Mouse (Mus musculus): ENCODE results near the gene Tssk6.

The Tssk6 gene

GRCm38 (mm10) chr8:69887289-69888243, 14.4 kb upstream of the Tssk6 start, which contains the start of gene Cilp2:
Gene Cilp2 (minus strand): TSS chr8:69887687.
- DNase-seq: peak; percentile 61

DNA sequence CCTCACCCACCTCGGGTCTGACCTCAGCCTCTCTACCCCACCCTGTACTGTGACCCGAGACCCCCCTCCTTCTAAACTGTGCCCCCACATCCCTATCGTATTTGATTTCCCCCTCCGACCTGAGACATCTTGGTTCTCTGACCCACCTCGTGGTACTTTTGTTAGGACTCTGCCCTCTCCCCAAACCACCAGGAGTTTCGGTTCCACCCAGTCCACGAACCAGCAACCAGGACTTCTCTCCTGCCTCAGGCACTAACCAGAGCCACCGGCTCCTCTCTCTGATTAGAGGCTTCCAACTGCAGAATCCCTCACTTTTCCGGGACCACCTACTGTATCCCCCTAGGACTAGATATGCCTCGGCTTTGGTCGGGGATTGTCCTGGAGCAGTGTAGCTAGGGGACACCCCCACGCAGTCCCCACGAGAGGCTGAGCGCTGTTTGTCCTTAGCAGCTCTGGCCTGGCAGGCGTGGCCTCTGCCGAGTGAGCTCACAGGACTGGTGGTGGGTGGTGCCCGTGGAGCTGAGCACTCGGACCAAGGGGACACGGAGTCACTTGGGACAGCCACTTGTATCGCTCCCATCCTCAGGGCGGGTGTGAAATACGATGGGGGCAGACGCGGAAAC, 13.6 kb upstream of the Tssk6 start:
- peak; percentile 34 for DNase-seq

- DNase-seq: peak; percentile 44
Measured at GRCm38 (mm10) chr8:69888902-69889301, 13.1 kb upstream of the Tssk6 start.

GRCm38 (mm10) chr8:69890813-69891241, 11.2 kb upstream of the Tssk6 start:
- peak; percentile 73 for DNase-seq

- DNase-seq: peak; percentile 75
Measured at GRCm38 (mm10) chr8:69893863-69894262, 8.1 kb upstream of the Tssk6 start.

DNA sequence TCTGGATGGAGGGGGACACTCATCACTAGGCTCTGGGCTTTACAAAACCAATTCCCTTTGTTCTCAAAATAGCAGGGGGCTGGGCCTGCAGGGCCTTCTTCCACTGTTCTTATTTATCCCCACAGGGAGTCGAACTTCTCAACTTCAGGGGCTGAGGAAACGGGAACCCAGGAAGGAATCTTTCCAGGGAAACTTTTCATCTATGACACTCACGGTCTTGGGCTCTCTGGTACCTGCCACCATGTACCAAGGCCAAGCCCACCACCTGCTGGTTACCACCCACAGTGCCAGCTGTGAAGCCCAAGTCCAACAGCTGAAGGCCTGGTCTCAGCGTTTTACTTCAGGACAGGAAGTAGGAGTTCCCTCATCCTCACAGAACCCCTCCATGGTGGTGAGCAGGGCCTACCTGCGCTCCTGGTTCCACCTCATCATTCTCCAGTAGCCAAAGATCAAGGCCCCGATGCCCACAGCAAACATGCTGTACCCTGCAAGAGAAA, 7.1 kb upstream of the Tssk6 start:
- DNase-seq: no peak

DNA sequence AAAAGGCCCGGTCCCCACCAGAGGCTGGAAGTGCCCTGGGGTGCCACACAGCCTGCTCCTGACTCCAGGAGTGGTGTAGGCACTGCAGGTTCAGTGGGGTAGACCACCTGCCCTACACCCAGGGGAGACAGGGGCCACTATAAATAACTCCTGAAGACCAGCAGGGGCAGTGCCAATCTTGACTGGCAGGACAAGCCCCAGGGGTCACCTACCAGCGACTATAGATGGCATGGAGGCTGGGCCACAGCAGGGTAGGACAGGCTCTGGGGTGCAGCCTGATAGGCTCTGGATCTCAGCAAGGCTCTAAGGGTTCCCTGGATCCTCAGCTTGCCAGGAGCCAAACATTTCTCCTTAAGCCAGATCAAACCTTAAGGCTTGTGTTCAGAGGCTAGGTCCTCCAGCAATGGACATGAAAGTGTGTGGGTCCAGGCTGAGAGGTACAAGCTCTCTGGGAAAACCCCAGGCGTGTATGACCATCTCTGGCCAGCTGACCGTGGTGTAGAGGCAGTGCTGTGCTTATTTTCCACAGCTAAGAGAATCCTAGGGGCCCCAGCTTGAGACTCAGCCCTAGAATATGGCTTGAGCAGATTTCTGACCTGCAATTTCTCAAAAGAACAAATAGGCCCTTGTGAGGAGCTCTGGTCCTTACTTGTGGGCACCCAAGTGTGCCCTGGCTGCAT, 6.1 kb upstream of the Tssk6 start:
- DNase-seq: no peak

- DNase-seq: peak; percentile 9
Measured at GRCm38 (mm10) chr8:69897857-69898256, 4.1 kb upstream of the Tssk6 start.

- DNase-seq: no peak
Measured at GRCm38 (mm10) chr8:69899876-69900275, 2.1 kb upstream of the Tssk6 start.

GRCm38 (mm10) chr8:69900895-69901451, 1.0 kb upstream of the Tssk6 start:
- DNase-seq: no peak

- peak; percentile 98 for DNase-seq
Measured at GRCm38 (mm10) chr8:69901484-69902162, 361 bp upstream of the Tssk6 start.

- peak; percentile 99 for DNase-seq
Measured at GRCm38 (mm10) chr8:69903063-69903542, 1.1 kb downstream of the Tssk6 start.

- no peak for DNase-seq
Measured at GRCm38 (mm10) chr8:69904096-69904495, 2.1 kb downstream of the Tssk6 start.

- no peak for DNase-seq
Measured at GRCm38 (mm10) chr8:69906260-69906659, 4.3 kb downstream of the Tssk6 start.

- DNase-seq: no peak
Measured at GRCm38 (mm10) chr8:69907106-69907505, 5.1 kb downstream of the Tssk6 start.

- no peak for DNase-seq
Measured at GRCm38 (mm10) chr8:69911917-69912316, 9.9 kb downstream of the Tssk6 start.

- no peak for DNase-seq
Measured at GRCm38 (mm10) chr8:69912478-69913074, 10.6 kb downstream of the Tssk6 start.

- DNase-seq: no peak
Measured at GRCm38 (mm10) chr8:69914526-69914925, 12.5 kb downstream of the Tssk6 start.

GRCm38 (mm10) chr8:69915748-69916147, 13.8 kb downstream of the Tssk6 start:
- no peak for DNase-seq

DNA sequence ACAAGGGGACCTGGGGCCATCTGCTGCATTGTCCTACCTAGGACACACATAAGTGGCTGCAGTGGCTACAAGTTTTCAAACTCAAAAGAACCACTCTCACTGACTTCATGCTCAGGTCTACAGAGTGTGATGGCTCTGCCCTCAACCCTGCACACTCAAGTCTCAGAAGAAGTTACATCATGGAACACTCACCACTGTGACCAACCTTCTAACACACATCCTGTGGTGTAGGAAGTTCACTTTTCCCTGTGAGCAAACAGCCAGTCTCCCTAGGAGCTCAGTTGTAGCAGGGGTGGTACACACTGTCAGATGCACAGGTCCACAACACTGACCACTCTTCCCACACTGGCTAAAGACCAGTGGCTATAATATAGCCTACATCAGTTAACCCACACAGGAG, 16.5 kb downstream of the Tssk6 start:
- DNase-seq: no peak

DNA sequence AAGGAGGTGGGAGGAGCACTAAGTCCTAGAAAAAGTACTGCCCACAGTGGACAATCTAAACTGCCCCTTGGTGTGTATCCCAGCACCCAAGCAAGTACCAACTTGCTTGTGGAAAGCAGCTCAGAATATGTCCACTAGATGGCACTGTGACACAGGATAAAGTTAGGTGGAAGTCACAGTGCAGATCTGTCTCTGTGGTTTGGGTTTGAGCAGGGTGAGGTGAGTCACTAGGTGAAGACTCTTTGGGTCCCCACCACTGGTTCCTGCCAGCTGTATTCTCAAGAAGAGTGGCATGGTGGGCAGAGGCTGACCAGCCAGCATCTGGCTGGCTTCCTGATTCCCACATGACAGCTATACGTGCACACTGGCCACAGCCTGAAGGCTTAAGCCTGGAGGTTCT, 17.0 kb downstream of the Tssk6 start:
- DNase-seq: peak; percentile 85

Measured in kidney, postnatal 10 days (tissue).